Mouse (Mus musculus): ENCODE data around the gene Alkal2.

Alkal2 gene

GRCm38 (mm10) chr12:30933299-30933698 lies 49.2 kb downstream of the Alkal2 start:
- no peak for DNase-seq

GRCm38 (mm10) chr12:30936899-30937298 lies 52.8 kb downstream of the Alkal2 start:
- DNase-seq = no peak

All from right cerebral cortex, postnatal 14 days (tissue).